Mouse (Mus musculus) lung, postnatal 0 days (tissue): ENCODE data around the gene Qk.

Experiments used
- CTCF ChIP-seq: IDR thresholded peaks from 2 replicates; pipeline ENCODE4 v1.5.1; 2016; ENCODE audit warnings: antibody characterized with exemption, mild to moderate bottlenecking
- EP300 ChIP-seq: IDR thresholded peaks from 2 replicates; pipeline ENCODE4 v1.6.1; 2016; ENCODE audit warnings: antibody characterized with exemption, mild to moderate bottlenecking, control low read depth

- no peak for TF ChIP-seq CTCF
- no peak for TF ChIP-seq EP300
Measured at GRCm38 (mm10) chr17:10325921-10326320, 6.3 kb upstream of the Qk start.
